Mouse (Mus musculus) hindbrain, postnatal 0 days (tissue): Measurements from ENCODE around the gene Mob1a. TPM values are rescaled to one million over a fixed set of nuclear protein-coding genes. Genes with fewer than 3 reads are reported as not detected.

Experiments used
- ATAC-seq: fragments of 200-750 bp; cut with Nextera tagmentation; 2 replicates; pipeline ENCODE4 v1.8.0; 2017; ENCODE audit warnings: mild to moderate bottlenecking, moderate TSS enrichment, moderate library complexity
- DNase-seq: peaks from one replicate; pipeline ENCODE4 v3.0.0-alpha.2; 2015; ENCODE audit warnings: low spot score
- H3K27ac ChIP-seq: fragments of 300-500 bp; sonication (generic); 2 replicates; pipeline ENCODE4 v1.5.1; 2014; ENCODE audit warnings: mild to moderate bottlenecking
- H3K27me3 ChIP-seq: fragments of 300-500 bp; sonication (generic); 2 replicates; pipeline ENCODE4 v1.6.1; 2014; ENCODE audit warnings: low read length, mixed read lengths; ENCODE audit not compliant: insufficient read depth
- H3K36me3 ChIP-seq: fragments of 300-500 bp; sonication (generic); 2 replicates; pipeline ENCODE4 v1.6.1; 2014; ENCODE audit warnings: low read length, mixed read lengths; ENCODE audit not compliant: insufficient read depth
- H3K4me1 ChIP-seq: fragments of 300-500 bp; sonication (generic); 2 replicates; pipeline ENCODE4 v1.6.1; 2014; ENCODE audit warnings: antibody characterized with exemption, low read length, mixed read lengths; ENCODE audit not compliant: insufficient read depth
- H3K4me2 ChIP-seq: fragments of 300-500 bp; sonication (generic); 2 replicates; pipeline ENCODE4 v1.6.1; 2014; ENCODE audit warnings: low read depth, mild to moderate bottlenecking, low read length, moderate library complexity, mixed read lengths
- H3K4me3 ChIP-seq: fragments of 300-500 bp; sonication (generic); 2 replicates; pipeline ENCODE4 v1.5.1; 2014; ENCODE audit warnings: low read length
- H3K9ac ChIP-seq: fragments of 300-500 bp; sonication (generic); replicated peaks from 2 replicates; pipeline ENCODE4 v1.6.1; 2014; ENCODE audit warnings: mild to moderate bottlenecking, low read length, moderate library complexity, mixed read lengths
- H3K9me3 ChIP-seq: fragments of 300-500 bp; sonication (generic); 2 replicates; pipeline ENCODE4 v1.6.1; 2016; ENCODE audit warnings: low read length, mixed read lengths
- CTCF ChIP-seq: IDR thresholded peaks from 2 replicates; pipeline ENCODE4 v1.5.1; 2016; ENCODE audit warnings: antibody characterized with exemption, control low read depth, low read depth
- WGBS: fragments of 180-500 bp; shearing (Covaris S2); extraction: QIAGEN DNeasy Blood & Tissue Kit; methylation state at CpG from one replicate; pipeline ENCODE4 v1.1.7; 2014; 5-methylcytosine and 5-hydroxymethylcytosine counted together
- polyA plus RNA-seq: library from polyadenylated mRNA; unstranded; fragments of >200 nt; fragmentation: Nextera tagmentation; extraction: Ambion mirVana; gene quantifications from 2 replicates; pipeline ENCODE4 v1.2.1, GENCODE M21; 2015
- total RNA-seq: library from RNA; depleted of rRNA; stranded (reverse); fragments of >200 nt; gene quantifications from 2 replicates; pipeline ENCODE4 v1.2.3, GENCODE M21; 2014

Mob1a gene
- total and polyA plus RNA-seq, 2 experiments from 2014 or later = 11.3 to 32.8 TPM

DNA sequence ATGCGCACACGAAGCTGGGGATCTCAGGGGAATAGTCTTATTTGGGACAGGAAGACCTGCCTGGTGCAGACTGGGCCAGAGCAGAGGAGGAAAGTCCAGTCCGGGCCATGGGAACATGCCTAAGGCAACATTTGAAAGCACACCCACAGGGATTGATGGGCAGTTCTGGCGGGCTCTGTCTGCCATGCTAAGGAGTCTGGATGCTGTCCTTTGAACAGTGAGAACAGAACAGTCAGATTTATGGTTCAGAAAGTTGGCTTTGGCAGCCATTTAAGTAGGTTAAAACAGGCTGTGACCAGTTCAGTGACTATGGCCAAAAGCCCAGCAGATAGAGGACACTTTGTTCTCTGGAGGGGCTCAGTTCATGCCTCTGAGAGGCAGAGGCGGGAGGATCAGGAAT lies 23.6 kb upstream of the Mob1a start:
- DNase-seq (peak; percentile 47), ATAC-seq (peak; percentile 88)
- no peaks in the 10 kb centered on the region for H3K4me1 ChIP-seq
- H3K36me3 ChIP-seq = peaks cover 17% of the 10 kb centered on the region; the same call in 1 of the 2 replicates
- no peak overlapping the region for H3K9ac ChIP-seq
- no peak overlapping the region for H3K27ac ChIP-seq
- H3K4me2 ChIP-seq = no peak overlapping the region
- TF ChIP-seq CTCF = no peak
- WGBS = 59% methylated on average over 5 of the region's 5 CpGs
- H3K9me3 ChIP-seq = no peaks in the 10 kb centered on the region
- H3K27me3 ChIP-seq = no peaks in the 10 kb centered on the region
- H3K4me3 ChIP-seq = no peak overlapping the region

DNA sequence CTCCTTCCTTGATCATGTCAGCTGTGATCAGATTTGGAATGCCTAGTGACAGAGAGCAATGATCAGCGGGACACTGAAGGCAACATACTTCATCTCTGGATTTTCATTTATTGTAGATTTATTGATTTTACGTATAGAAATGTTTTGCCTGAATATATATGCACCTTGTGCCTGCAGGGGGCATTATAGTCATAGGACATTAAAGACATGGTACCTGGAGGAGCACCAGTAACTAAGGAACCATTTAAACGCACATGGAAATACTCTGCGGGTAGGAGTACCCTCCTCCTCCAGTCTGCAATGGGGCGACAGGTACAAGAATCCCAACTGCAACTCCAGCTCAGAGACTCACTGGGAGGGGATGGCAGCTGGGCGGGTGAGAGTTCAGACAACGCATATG lies 16.8 kb upstream of the Mob1a start:
- Histone ChIP-seq H3K9me3 (no peaks in the 10 kb centered on the region), H3K36me3 (peaks cover 25% of the 10 kb centered on the region; the same call in 1 of the 2 replicates), H3K4me1 (no peaks in the 10 kb centered on the region), H3K27ac (no peak overlapping the region), H3K27me3 (no peaks in the 10 kb centered on the region), H3K4me2 (no peak overlapping the region), H3K4me3 (no peak overlapping the region), H3K9ac (no peak overlapping the region)
- ATAC-seq = no peak
- 93% methylated on average over 7 of the region's 7 CpGs for WGBS
- DNase-seq = no peak
- no peak for TF ChIP-seq CTCF

DNA sequence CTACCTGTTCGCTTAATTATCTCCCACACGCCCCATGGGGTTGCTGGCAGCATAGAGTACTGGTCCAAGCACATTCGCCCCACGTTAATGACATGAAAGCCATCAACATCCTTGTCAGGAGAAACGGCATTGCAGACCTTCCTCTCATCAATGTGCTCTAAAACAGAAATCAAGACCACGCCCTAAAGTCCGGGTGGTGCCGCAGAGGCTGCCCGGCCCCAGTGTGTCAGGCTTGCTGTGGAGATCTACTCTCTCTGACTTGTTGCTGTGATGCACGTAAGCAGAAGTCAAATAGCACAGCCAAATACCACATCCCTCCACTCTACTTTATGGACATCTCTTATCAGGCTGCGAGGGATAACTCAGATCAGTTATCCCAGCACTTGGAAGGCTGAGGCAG lies 14.6 kb upstream of the Mob1a start:
- Histone ChIP-seq H3K4me2 (no peak overlapping the region), H3K4me1 (no peaks in the 10 kb centered on the region), H3K27ac (no peak overlapping the region), H3K27me3 (no peaks in the 10 kb centered on the region), H3K4me3 (no peak overlapping the region), H3K9ac (no peak overlapping the region), H3K36me3 (peaks cover 12% of the 10 kb centered on the region; the same call in 1 of the 2 replicates), H3K9me3 (no peaks in the 10 kb centered on the region)
- no peak for ATAC-seq
- no peak for TF ChIP-seq CTCF
- no peak for DNase-seq
- 94% methylated on average over 11 of the region's 11 CpGs for WGBS

DNA sequence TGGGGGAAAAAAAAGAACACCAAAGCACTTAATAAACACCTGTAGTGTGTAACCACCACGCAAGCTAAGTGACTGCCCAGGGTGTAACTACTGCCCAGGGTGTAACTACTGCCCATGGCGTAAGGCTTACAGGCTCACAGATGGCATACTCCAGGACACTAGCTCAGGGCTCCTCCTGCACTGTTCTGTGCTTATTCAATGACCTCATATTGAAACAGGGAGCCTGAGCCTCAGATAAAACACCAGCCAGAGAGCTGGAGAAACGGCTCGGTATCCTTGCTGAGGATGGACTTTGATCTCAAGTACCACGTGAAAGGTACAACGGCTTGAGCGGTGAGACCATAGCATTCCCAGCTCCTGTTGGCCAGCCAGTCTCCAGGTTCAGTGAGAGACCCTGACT lies 13.8 kb upstream of the Mob1a start:
- Histone ChIP-seq H3K9me3 (no peaks in the 10 kb centered on the region), H3K27me3 (no peaks in the 10 kb centered on the region), H3K27ac (no peak overlapping the region), H3K9ac (no peak overlapping the region), H3K4me3 (no peak overlapping the region), H3K4me1 (peaks cover 3% of the 10 kb centered on the region; the same call in 1 of the 2 replicates), H3K4me2 (no peak overlapping the region), H3K36me3 (peaks cover 9% of the 10 kb centered on the region; the same call in 1 of the 2 replicates)
- WGBS = 95% methylated on average over 7 of the region's 7 CpGs
- no peak for ATAC-seq
- no peak for DNase-seq
- no peak for TF ChIP-seq CTCF

DNA sequence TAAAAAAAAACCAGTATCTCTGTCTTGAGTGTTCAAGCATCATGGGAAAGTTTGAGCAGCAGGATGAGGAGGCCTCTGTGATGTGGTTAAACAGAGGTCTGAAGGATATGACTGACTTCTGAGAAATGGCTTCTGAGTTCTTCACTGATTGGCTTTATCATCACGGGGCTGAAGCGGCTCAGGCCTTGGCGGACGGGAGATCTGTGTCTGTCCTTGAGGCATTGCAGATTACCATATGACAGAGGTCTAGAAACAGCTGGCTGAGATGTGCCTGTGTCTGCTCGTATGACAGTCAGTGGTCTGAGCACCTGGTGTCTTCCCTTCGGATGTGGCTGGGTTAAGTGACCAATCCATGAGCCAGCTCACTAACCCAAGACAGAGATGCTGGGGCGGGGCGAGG lies 13.3 kb upstream of the Mob1a start:
- Histone ChIP-seq H3K4me1 (peaks cover 3% of the 10 kb centered on the region; the same call in 1 of the 2 replicates), H3K36me3 (peaks cover 8% of the 10 kb centered on the region; the same call in 1 of the 2 replicates)
- ATAC-seq = no peak

DNA sequence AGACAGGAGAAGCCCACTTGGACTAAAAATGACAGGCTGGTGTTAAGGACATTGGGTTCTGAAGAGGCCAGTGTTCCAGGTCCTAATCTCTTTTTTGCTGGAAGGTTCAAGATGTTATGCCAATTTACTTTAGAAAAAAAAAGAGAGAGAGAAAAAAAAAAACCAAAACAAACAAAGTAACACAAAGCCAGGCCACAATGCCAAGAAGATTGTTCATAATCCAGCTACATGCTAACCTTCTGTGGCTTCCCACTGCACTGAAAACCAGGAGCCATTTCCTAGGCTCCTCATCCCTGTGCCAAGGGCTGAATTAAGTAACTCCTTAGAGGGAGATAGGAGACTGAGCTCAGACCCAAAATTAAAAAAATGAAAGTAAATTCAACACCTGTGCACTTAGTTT lies 10.5 kb upstream of the Mob1a start:
- Histone ChIP-seq H3K9ac (no peak overlapping the region), H3K36me3 (peaks cover 2% of the 10 kb centered on the region; the same call in 1 of the 2 replicates), H3K4me1 (peaks cover 3% of the 10 kb centered on the region; the same call in 1 of the 2 replicates), H3K27me3 (no peaks in the 10 kb centered on the region), H3K4me3 (no peak overlapping the region), H3K4me2 (peak overlapping the region; percentile 82; the same call in 1 of the 2 replicates), H3K9me3 (no peaks in the 10 kb centered on the region), H3K27ac (no peak overlapping the region)
- no peak for DNase-seq
- no peak for TF ChIP-seq CTCF
- no peak for ATAC-seq

More for the DNA sequence above, 13.3 kb upstream of the Mob1a start:
- no peak for DNase-seq
- Histone ChIP-seq H3K4me3 (no peak overlapping the region), H3K4me2 (no peak overlapping the region), H3K27me3 (no peaks in the 10 kb centered on the region), H3K9me3 (no peaks in the 10 kb centered on the region), H3K27ac (no peak overlapping the region), H3K9ac (no peak overlapping the region)
- no peak for TF ChIP-seq CTCF
- 84% methylated on average over 8 of the region's 8 CpGs for WGBS

DNA sequence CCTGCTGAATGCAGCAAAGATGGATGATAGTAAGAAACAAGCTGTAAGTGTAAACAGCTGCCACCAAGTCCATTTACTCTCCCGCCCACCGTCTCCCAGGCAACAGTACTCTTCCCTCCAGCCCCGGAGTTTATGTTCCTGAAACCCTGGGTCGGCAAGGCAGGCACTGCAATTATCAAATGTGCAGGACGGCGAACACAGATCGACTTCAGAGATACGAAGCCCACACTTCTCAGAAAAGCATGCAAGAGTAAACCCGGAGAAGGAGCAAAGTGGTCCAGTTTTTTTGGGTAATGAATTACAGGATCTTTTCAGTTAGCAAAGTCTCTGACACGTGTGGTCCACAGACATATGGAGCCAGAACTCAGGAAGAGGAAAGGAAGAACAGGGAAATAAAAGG lies 9.8 kb upstream of the Mob1a start:
- DNase-seq = peak; percentile 54
- Histone ChIP-seq H3K27me3 (no peaks in the 10 kb centered on the region), H3K9ac (0 out of 2 replicates have a peak overlapping the region, but pooled peaks have one; percentile 10), H3K4me3 (peak overlapping the region; percentile 89), H3K27ac (no peak overlapping the region), H3K9me3 (no peaks in the 10 kb centered on the region), H3K4me2 (peak overlapping the region; percentile 82), H3K36me3 (no peaks in the 10 kb centered on the region; the same call in 1 of the 2 replicates), H3K4me1 (peaks cover 3% of the 10 kb centered on the region; the same call in 1 of the 2 replicates)
- no peak for ATAC-seq
- no peak for TF ChIP-seq CTCF
- 2% methylated on average over 10 of the region's 10 CpGs for whole genome bisulfite sequencing
